Mouse (Mus musculus): Measurements from ENCODE around the gene Map3k4. TPM values are rescaled to one million over a fixed set of nuclear protein-coding genes. Genes with fewer than 3 reads are reported as not detected.
A peak's percentile ranks its signal among the peaks of the same experiment; 100 is the strongest.

Map3k4 gene
- polyA plus RNA-seq, 1 experiment, result 17.6 TPM

- TF ChIP-seq CTCF (conservative IDR thresholded peaks at IDR 0.05; ENCODE audit: insufficient read depth, insufficient read length, low read depth, low read length) (no peak), POLR2A (IDR thresholded peaks at IDR 0.05; ENCODE audit: low read depth, low read length) (no peak)
- Histone ChIP-seq H3K4me3 (ENCODE audit: insufficient read depth, low read depth, low read length) (no peak overlapping the region), H3K36me3 (ENCODE audit: control insufficient read depth, insufficient read depth, low read length) (no peaks in the 10 kb centered on the region), H3K4me1 (ENCODE audit: control insufficient read depth, insufficient read depth, low read length) (no peaks in the 10 kb centered on the region), H3K27ac (ENCODE audit: insufficient read depth, low read depth, low read length) (no peak overlapping the region), H3K27me3 (replicated peaks; ENCODE audit: control insufficient read depth, insufficient read depth, low read length) (no peaks in the 10 kb centered on the region)
- no peak for DNase-seq
- WGBS, result 87% methylated on average over 1 of the region's 1 CpGs
These were observed 28.9 kb upstream of the Map3k4 start for GRCm38 (mm10) chr17:12347462-12347861.

GRCm38 (mm10) chr17:12343702-12344376 lies 25.2 kb upstream of the Map3k4 start:
- no peaks in the 10 kb centered on the region for H3K27me3 ChIP-seq (replicated peaks; ENCODE audit: control insufficient read depth, insufficient read depth, low read length)
- peak; percentile 43 for DNase-seq
- no peak overlapping the region for H3K4me3 ChIP-seq (ENCODE audit: insufficient read depth, low read depth, low read length)
- no peaks in the 10 kb centered on the region for H3K36me3 ChIP-seq (ENCODE audit: control insufficient read depth, insufficient read depth, low read length)
- WGBS, result 64% methylated on average over 9 of the region's 9 CpGs
- H3K27ac ChIP-seq (ENCODE audit: insufficient read depth, low read depth, low read length), result no peak overlapping the region
- no peak for TF ChIP-seq CTCF (conservative IDR thresholded peaks at IDR 0.05; ENCODE audit: insufficient read depth, insufficient read length, low read depth, low read length)
- TF ChIP-seq POLR2A (IDR thresholded peaks at IDR 0.05; ENCODE audit: low read depth, low read length), result no peak
- H3K4me1 ChIP-seq (ENCODE audit: control insufficient read depth, insufficient read depth, low read length), result no peaks in the 10 kb centered on the region

GRCm38 (mm10) chr17:12337156-12337555 lies 18.6 kb upstream of the Map3k4 start:
- Histone ChIP-seq H3K36me3 (ENCODE audit: control insufficient read depth, insufficient read depth, low read length) (no peaks in the 10 kb centered on the region), H3K4me1 (ENCODE audit: control insufficient read depth, insufficient read depth, low read length) (peaks cover 17% of the 10 kb centered on the region; the same call in 1 of the 2 replicates), H3K27me3 (replicated peaks; ENCODE audit: control insufficient read depth, insufficient read depth, low read length) (no peaks in the 10 kb centered on the region), H3K27ac (ENCODE audit: insufficient read depth, low read depth, low read length) (peak overlapping the region; percentile 95), H3K4me3 (ENCODE audit: insufficient read depth, low read depth, low read length) (no peak overlapping the region)
- peak; percentile 90 for DNase-seq
- 35% methylated on average over 4 of the region's 4 CpGs for WGBS
- TF ChIP-seq POLR2A (IDR thresholded peaks at IDR 0.05; ENCODE audit: low read depth, low read length), result no peak
- no peak for TF ChIP-seq CTCF (conservative IDR thresholded peaks at IDR 0.05; ENCODE audit: insufficient read depth, insufficient read length, low read depth, low read length)

GRCm38 (mm10) chr17:12336073-12336868 lies 17.7 kb upstream of the Map3k4 start:
- peak overlapping the region; percentile 27 for H3K27ac ChIP-seq (ENCODE audit: insufficient read depth, low read depth, low read length)

GRCm38 (mm10) chr17:12335115-12335514 lies 16.5 kb upstream of the Map3k4 start:
- Histone ChIP-seq H3K36me3 (ENCODE audit: control insufficient read depth, insufficient read depth, low read length) (no peaks in the 10 kb centered on the region), H3K27ac (ENCODE audit: insufficient read depth, low read depth, low read length) (no peak overlapping the region), H3K27me3 (replicated peaks; ENCODE audit: control insufficient read depth, insufficient read depth, low read length) (no peaks in the 10 kb centered on the region), H3K4me1 (ENCODE audit: control insufficient read depth, insufficient read depth, low read length) (peaks cover 17% of the 10 kb centered on the region; the same call in 1 of the 2 replicates), H3K4me3 (ENCODE audit: insufficient read depth, low read depth, low read length) (no peak overlapping the region)
- TF ChIP-seq POLR2A (IDR thresholded peaks at IDR 0.05; ENCODE audit: low read depth, low read length), result no peak
- no peak for DNase-seq
- 71% methylated on average over 6 of the region's 6 CpGs for WGBS

More at GRCm38 (mm10) chr17:12336073-12336868, 17.7 kb upstream of the Map3k4 start:
- DNase-seq, result peak; percentile 86
- TF ChIP-seq CTCF (conservative IDR thresholded peaks at IDR 0.05; ENCODE audit: insufficient read depth, insufficient read length, low read depth, low read length) (no peak), POLR2A (IDR thresholded peaks at IDR 0.05; ENCODE audit: low read depth, low read length) (no peak)
- H3K27me3 ChIP-seq (replicated peaks; ENCODE audit: control insufficient read depth, insufficient read depth, low read length), result no peaks in the 10 kb centered on the region
- H3K36me3 ChIP-seq (ENCODE audit: control insufficient read depth, insufficient read depth, low read length), result no peaks in the 10 kb centered on the region
- H3K4me3 ChIP-seq (ENCODE audit: insufficient read depth, low read depth, low read length), result no peak overlapping the region
- H3K4me1 ChIP-seq (ENCODE audit: control insufficient read depth, insufficient read depth, low read length), result peaks cover 17% of the 10 kb centered on the region; the same call in 1 of the 2 replicates
- WGBS, result 51% methylated on average over 19 of the region's 19 CpGs

- TF ChIP-seq CTCF (conservative IDR thresholded peaks at IDR 0.05; ENCODE audit: insufficient read depth, insufficient read length, low read depth, low read length), result no peak
- no peak for TF ChIP-seq POLR2A (IDR thresholded peaks at IDR 0.05; ENCODE audit: low read depth, low read length)
These were observed 9.4 kb upstream of the Map3k4 start for GRCm38 (mm10) chr17:12327847-12328518.

GRCm38 (mm10) chr17:12319786-12320185 lies 1.2 kb upstream of the Map3k4 start:
- H3K36me3 ChIP-seq (ENCODE audit: control insufficient read depth, insufficient read depth, low read length), result no peaks in the 10 kb centered on the region
- no peak overlapping the region for H3K4me3 ChIP-seq (ENCODE audit: insufficient read depth, low read depth, low read length)
- TF ChIP-seq CTCF (conservative IDR thresholded peaks at IDR 0.05; ENCODE audit: insufficient read depth, insufficient read length, low read depth, low read length), result no peak
- H3K27ac ChIP-seq (ENCODE audit: insufficient read depth, low read depth, low read length), result no peak overlapping the region
- no peak for DNase-seq
- H3K27me3 ChIP-seq (replicated peaks; ENCODE audit: control insufficient read depth, insufficient read depth, low read length), result no peaks in the 10 kb centered on the region
- H3K4me1 ChIP-seq (ENCODE audit: control insufficient read depth, insufficient read depth, low read length), result peaks cover 6% of the 10 kb centered on the region; the same call in 1 of the 2 replicates
- WGBS, result 73% methylated on average over 7 of the region's 7 CpGs

More at GRCm38 (mm10) chr17:12327847-12328518, 9.4 kb upstream of the Map3k4 start:
- peaks cover 10% of the 10 kb centered on the region for H3K4me1 ChIP-seq (ENCODE audit: control insufficient read depth, insufficient read depth, low read length)
- no peaks in the 10 kb centered on the region for H3K36me3 ChIP-seq (ENCODE audit: control insufficient read depth, insufficient read depth, low read length)
- H3K27ac ChIP-seq (ENCODE audit: insufficient read depth, low read depth, low read length), result no peak overlapping the region
- no peaks in the 10 kb centered on the region for H3K27me3 ChIP-seq (replicated peaks; ENCODE audit: control insufficient read depth, insufficient read depth, low read length)
- 9% methylated on average over 14 of the region's 14 CpGs for WGBS
- no peak overlapping the region for H3K4me3 ChIP-seq (ENCODE audit: insufficient read depth, low read depth, low read length)
- peak; percentile 86 for DNase-seq
